Mouse (Mus musculus) spleen, embryonic (tissue): ENCODE measurements around the gene Il27ra.

Source experiments
- CTCF ChIA-PET: fragments of 350-600 bp; sonication (Branson Sonifier 250); formaldehyde crosslinking; loops from one replicate; lab custom pipeline; 2022; lab: Charles Lee

The Il27ra gene

DNA sequence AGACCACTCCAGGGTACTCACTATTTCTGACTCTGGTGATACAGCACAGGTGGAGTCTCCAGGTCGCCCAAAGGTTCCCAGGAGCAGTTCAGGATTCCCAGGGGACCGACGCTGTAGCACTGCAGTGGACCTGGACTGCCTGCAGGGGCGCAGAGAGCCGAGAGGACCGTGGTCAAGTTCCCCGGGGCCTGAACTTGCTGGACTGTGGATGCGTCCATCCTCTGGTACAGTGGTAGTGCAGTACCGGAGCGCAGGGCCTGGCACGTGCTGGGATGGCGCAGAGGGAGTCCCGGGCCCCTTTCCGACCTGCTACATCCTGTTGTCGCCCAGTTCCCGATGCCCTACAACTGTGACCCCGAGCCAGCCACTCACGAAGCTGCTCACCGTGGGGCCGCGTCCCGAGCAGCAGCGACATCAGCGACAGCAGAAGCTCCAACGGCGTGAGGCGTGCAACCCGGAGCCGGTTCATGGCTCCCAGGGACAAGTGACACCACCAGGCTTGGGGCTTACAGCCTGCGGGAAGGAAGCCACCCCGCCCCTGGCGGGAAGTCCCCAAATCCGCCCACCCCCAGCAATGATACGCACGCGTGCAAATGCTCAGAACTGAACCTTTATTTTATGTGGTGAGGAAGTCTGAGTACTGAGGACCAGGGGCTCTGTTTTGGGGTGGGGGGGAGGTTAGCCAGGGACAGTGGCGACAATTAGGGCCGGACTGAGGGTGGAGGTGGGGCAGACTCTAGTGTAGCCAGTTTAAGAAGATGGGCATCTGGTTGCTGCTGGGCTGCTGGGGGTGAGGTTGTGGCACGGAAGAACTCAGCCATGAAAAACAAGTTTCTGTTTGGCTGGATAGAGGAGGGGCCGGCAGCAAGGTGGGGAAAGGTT is at the start of gene Il27ra:
Gene Il27ra, minus strand, starts transcription at position 524 of the 882 bp plus-strand sequence.
- CTCF ChIA-PET, result interaction anchor here (0.5 kb wide), 1 partner anchor 89 kb away, joined by 26 read pairs; no protein-coding TSS in a partner anchor

DNA sequence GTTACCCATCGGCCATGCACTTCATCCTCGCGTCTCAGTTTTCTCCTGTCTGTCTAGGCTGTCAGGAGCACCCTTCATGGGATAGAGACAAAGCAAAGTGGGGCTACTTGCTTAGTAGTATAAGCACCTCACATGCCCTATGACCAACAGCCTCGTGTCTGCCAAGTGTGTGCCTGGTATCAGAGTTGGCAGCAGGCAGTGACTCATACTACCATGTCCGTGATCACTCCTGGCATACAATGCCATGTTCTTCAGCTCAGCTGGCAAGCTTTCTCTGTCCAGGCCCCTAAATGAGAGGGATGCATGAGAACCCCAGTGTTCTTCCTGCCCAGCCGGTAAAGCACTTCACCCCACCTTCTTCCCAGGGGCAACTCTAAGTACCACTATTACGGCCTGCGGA is 48.2 kb upstream of the Il27ra start:
- CTCF ChIA-PET, result no interaction called here

GRCm38 (mm10) chr8:84089277-84089676 is 46.9 kb upstream of the Il27ra start:
- CTCF ChIA-PET, result no interaction called here

DNA sequence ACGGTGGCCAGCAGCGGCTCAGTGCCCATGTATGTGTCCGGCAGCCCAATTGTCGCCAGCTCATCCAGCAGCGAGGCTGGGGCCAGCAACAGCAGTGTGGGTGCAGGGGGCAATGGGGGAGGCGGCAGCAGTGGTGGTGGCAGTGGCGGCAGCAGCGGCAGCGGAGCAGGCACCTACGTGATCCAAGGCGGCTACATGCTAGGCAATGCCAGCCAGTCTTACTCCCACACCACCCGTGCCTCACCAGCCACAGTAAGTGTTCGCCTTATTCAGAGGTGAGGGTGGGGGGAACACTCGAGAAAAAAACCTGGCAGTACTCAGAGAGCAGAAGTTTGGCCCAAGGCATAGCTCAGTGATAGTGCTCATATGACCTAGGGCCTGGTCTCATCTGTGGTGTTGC is 45.4 kb upstream of the Il27ra start:
- CTCF ChIA-PET, result no interaction called here

DNA sequence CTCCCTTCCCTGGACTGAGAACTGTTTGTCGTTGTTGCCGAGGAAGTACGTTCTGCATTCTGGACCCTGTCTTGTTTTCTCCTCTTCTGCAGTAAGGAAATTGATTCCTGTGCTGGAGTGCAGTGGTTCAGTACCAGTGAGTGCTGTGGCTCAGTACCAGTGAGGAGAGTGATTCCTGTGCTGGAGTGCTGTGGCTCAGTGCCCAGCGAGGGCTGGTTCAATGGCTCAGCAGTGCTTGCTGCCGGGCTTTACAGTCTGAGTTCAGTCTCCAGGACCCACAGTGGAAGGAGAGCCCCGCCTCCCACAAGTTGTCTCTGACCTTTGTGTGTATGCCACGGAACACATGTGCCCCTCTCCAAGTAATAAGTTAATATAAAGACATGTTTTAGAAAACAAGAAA is 44.8 kb upstream of the Il27ra start:
- CTCF ChIA-PET, result no interaction called here

DNA sequence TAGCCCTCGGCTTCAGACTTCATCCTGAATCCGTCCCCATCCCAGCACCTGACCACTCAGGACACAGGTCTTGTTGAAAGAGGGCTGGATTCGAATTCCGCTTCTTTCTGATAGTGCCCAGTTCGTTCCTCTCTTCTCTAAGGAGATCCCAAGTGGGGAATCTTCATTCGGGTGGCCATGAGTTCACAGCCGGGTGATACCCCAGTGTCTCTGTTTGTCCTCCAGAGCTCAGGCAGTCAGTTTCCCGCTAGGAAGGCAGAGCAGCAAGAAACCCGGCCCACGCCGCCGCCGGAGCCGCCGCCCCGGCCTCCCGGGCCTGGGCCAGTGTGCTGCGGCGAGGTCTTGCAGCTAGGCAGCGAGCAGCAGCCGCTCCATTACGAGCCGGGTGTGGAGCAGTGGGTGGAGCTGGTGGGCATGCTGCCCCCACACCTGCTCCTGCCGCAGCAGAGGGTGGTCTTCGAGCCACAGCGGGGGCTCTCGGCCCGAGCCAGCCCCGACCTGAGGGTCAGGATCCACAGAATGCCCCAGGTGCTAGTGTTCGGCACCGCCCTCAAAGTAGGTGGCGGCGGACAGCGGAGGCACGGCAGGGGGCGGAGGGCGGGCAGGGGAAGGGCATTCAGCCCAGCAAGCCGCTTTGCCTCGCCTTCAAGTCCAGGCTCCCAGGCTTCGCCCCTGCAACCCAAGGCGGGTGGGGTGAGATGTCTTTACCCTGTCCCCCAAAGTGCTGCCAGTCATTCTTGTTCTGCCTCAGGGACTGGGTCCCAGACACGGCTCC is 42.1 kb upstream of the Il27ra start:
- CTCF ChIA-PET, result no interaction called here

DNA sequence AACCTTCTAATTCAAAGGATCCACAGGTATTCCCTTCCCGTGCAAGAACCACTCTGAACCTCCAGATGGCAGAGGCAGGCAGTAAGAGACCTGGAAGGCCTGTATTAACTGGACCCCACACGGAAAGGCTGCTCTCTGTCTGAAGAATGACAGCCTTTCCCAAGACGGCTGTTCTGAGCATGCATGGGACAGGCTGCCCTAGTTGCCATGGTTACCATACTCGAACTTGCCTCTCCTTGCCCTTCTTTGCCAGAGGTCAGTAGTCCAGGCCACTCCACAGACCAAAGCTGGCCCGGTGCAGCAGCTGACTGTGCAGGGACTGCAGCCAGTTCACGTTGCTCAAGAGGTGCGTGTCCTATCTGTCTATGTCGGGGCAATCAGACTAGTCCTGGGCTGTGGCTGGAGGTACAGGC is 41.4 kb upstream of the Il27ra start:
- CTCF ChIA-PET, result no interaction called here

DNA sequence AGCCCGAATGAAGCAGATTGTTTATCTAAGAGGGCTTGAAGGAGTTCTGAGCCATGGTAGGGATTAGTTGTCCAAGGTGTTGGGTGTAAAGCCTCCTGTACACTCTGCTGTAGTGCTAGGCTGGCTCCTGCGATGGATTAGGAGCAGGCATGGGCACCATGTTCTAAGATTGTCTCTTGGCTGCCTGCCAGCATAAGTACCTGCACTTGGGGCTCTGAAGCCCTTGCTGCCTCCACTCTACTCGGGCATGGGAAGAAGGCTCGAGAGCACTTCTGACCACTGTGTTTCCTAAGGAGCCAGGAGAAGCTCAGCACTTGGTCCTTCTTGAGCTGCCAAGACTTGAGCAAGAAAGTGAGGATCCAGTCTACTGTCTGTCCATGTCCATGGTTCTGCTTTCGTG is 36.8 kb upstream of the Il27ra start:
- CTCF ChIA-PET, result no interaction called here

DNA sequence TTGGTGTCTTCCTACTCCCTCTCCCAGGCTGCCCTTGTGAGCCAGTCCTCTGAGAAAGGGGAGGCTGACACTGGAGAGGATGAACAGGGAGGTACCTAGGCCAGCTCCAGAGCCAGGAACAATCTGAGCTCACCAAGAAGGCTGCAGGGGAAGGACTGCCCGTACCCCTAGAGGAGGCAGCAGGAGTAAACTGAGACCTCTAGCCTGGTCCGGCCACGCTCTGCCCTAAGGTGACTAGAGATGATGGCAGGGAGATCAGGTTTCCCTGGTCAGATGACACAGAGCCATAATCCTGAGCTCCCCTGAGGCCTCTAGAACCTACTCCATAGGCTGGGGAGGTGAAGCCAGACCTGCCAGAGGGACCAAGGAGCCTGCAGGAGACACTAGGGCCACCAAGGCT is 34.5 kb upstream of the Il27ra start:
- CTCF ChIA-PET, result interaction anchor here (0.6 kb wide), 2 partner anchors 37 to 177 kb away, joined by 3 to 7 read pairs; no protein-coding TSS in a partner anchor

DNA sequence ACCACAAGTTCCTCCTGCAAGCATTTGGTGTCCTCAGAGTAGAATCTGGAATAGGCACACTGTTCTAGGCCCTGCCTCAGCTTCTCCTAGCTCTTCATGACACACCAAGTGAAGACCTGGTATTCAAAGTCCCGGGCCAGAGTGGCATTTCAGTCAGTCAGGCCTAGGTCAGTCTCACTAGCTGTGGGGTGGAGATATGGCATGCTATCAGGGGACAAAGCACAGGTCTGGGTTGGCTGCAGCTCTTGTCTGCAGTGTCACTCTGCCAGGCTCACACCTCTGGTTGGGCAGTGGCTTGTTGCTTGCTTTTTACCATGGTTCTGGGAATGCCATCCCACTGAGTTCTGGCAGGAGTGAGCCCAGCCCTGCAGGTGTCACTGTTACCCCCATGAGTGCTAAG is 34.0 kb upstream of the Il27ra start:
- CTCF ChIA-PET, result interaction anchor here (0.6 kb wide), 2 partner anchors 37 to 176 kb away, joined by 3 to 7 read pairs; no protein-coding TSS in a partner anchor

- CTCF ChIA-PET, result no interaction called here
Measured at GRCm38 (mm10) chr8:84073230-84073976, 31.0 kb upstream of the Il27ra start.

- CTCF ChIA-PET, result no interaction called here
Measured at GRCm38 (mm10) chr8:84072321-84072720, 29.9 kb upstream of the Il27ra start.

DNA sequence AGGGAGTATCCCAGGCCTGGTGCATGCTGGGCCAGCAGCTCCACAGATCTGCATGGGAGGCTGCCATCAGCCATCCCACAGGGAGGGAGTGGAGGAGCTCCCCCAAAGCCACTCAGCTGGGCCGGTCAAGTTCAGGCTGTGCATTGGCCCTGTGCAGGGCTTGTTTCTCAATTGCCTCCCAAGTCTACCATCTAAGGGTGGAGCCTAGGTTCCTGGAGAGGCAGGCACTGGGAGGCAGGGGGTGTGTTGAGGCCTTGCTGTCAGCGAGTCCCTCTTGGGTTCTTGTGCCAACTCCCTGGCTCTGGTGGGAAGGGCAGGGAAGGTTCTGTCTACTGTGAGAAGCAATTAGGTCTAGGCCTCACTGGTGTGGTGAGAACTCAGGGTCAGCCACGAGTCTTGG is 29.5 kb upstream of the Il27ra start:
- CTCF ChIA-PET, result no interaction called here

DNA sequence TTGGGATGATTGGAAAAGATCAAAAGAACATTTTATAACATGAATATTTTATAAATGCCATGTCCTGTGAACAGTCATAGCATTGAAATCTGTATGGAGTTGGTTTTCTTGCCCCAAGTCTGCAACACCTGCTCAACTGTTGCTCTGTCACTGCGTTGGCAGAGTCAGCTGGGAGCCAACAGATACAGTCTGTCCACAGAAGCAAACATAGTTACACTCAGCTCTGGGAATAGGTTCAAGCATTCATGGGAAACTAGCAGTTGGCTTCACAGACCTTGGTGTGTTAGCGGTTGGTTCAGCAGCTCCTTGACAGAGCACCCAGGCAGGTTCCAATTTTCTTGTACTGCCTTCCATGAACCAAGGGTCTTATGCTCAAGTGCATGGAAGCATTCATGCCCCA is 28.3 kb upstream of the Il27ra start:
- CTCF ChIA-PET, result no interaction called here

- CTCF ChIA-PET, result interaction anchor here (0.6 kb wide), 1 partner anchor 34 kb away, joined by 3 read pairs; no protein-coding TSS in a partner anchor
Measured at GRCm38 (mm10) chr8:84070241-84070640, 27.9 kb upstream of the Il27ra start.

DNA sequence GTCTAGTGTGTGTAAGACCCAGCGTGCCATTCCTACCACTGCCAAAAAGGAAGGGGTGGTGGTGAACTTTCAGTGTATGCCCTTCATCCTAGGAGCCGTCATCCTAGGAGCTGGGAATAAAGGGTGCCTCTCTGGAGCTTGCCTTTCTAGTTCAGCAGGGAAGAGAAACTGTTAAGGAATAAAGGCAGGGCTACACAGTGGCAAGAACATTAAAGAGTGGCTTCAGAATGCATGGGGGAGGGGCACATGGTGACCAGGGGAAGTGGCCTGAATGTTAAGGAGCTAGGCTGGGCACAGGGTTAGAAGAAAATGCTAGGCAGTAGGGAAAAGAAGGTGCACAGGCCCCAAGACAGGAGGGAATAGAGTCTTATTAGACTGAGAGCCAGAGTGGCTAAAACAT is 27.4 kb upstream of the Il27ra start:
- CTCF ChIA-PET, result interaction anchor here (0.6 kb wide), 2 partner anchors 34 to 211 kb away, joined by 3 to 4 read pairs; no protein-coding TSS in a partner anchor

GRCm38 (mm10) chr8:84069169-84069568 is 26.8 kb upstream of the Il27ra start:
- CTCF ChIA-PET, result interaction anchor here (0.6 kb wide), 1 partner anchor 212 kb away, joined by 4 read pairs; no protein-coding TSS in a partner anchor

GRCm38 (mm10) chr8:84068316-84069035 is 26.1 kb upstream of the Il27ra start:
- CTCF ChIA-PET, result interaction anchor here (0.5 to 0.7 kb wide), 2 partner anchors 50 to 63 kb away, joined by 3 read pairs; no protein-coding TSS in a partner anchor

DNA sequence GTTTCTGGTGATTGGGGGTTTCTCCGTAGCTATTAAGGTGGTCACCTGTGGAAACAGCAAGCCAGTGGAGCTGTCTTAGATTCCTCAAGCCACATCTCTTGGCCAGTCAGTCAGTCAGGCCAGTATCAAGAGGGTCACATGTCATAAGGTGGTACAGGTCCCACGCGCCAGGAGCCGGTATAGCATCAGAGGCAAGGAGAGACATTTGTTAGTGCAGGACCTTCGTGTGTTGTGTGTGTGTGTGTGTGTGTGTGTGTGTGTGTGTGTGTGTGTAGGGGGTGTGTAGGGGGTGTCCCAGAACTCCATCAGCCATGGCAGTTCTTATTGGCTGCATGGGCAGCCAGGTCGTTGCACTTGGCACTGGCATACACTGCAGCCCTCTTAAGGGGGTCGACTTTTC is 25.5 kb upstream of the Il27ra start:
- CTCF ChIA-PET, result interaction anchor here (0.7 kb wide), 1 partner anchor 64 kb away, joined by 3 read pairs; no protein-coding TSS in a partner anchor

GRCm38 (mm10) chr8:84067047-84067573 is 24.7 kb upstream of the Il27ra start:
- CTCF ChIA-PET, result no interaction called here
